Mouse (Mus musculus): ENCODE data around the gene Grk2. TPM values are rescaled to one million over a fixed set of nuclear protein-coding genes. Genes with fewer than 3 reads are reported as not detected.
A peak's percentile ranks its signal among the peaks of the same experiment; 100 is the strongest.
"Not testable (repeated sequence)": the region's sequence is repeated elsewhere in the genome, so short reads cannot be mapped to it uniquely, and the experiment has no call there.

Gene Grk2
- polyA plus RNA-seq, 1 experiment from 2014 or later = 15.9 TPM

DNA sequence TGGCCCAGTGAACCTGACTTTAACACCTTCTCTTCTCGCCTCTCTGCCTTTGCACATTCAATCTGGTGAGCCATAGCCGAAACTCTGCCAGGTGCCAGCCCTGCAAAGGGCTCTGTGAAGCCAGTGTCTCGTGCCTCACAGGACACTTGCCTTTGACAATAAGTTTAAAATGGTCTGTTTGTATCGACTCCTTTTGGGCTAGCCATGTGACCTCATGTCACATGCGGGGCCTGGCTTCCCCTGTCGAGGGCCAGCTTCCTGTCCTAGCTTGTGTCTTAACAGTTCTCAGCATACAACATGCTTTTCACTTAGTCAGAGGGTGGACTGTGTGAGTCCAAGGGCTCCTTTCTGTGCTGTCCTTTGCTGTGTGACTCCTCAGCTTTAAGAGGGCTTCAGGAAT lies 43.3 kb downstream of the Grk2 start:
- Histone ChIP-seq H3K4me3 (ENCODE audit: low read length) (no peak overlapping the region), H3K4me2 (replicated peaks; ENCODE audit: low read depth, low read length) (no peak overlapping the region), H3K36me3 (ENCODE audit: insufficient read depth, low read length) (no peaks in the 10 kb centered on the region; the same call in 1 of the 2 replicates), H3K27ac (ENCODE audit: low read length) (no peak overlapping the region), H3K27me3 (ENCODE audit: insufficient read depth, low read length) (no peaks in the 10 kb centered on the region), H3K9me3 (ENCODE audit: low read length) (no peaks in the 10 kb centered on the region), H3K9ac (replicated peaks; ENCODE audit: low read length) (no peak overlapping the region), H3K4me1 (ENCODE audit: insufficient read depth, low read length) (peaks cover 5% of the 10 kb centered on the region; the same call in 1 of the 2 replicates)
- ATAC-seq (ENCODE audit: low FRiP score, low TSS enrichment) = no peak
- WGBS = 70% methylated on average over 6 of the region's 6 CpGs

- H3K4me2 ChIP-seq (replicated peaks; ENCODE audit: low read depth, low read length) = no peak overlapping the region
- no peaks in the 10 kb centered on the region for H3K27me3 ChIP-seq (ENCODE audit: insufficient read depth, low read length)
- H3K9me3 ChIP-seq (ENCODE audit: low read length) = no peaks in the 10 kb centered on the region
- H3K27ac ChIP-seq (ENCODE audit: low read length) = no peak overlapping the region
- no peak overlapping the region for H3K9ac ChIP-seq (replicated peaks; ENCODE audit: low read length)
- no peak overlapping the region for H3K4me3 ChIP-seq (ENCODE audit: low read length)
- ATAC-seq (ENCODE audit: low FRiP score, low TSS enrichment) = no peak
- H3K36me3 ChIP-seq (ENCODE audit: insufficient read depth, low read length) = no peaks in the 10 kb centered on the region; the same call in 1 of the 2 replicates
- WGBS = 60% methylated on average over 8 of the region's 8 CpGs
- H3K4me1 ChIP-seq (ENCODE audit: insufficient read depth, low read length) = peaks cover 14% of the 10 kb centered on the region; the same call in 1 of the 2 replicates
These were observed 44.9 kb downstream of the Grk2 start for GRCm38 (mm10) chr19:4261038-4261698.

GRCm38 (mm10) chr19:4257897-4258252 lies 48.1 kb downstream of the Grk2 start:
- Histone ChIP-seq H3K9me3 (ENCODE audit: low read length) (no peaks in the 10 kb centered on the region), H3K27me3 (ENCODE audit: insufficient read depth, low read length) (no peaks in the 10 kb centered on the region), H3K4me2 (replicated peaks; ENCODE audit: low read depth, low read length) (peak overlapping the region; percentile 94), H3K27ac (ENCODE audit: low read length) (0 out of 2 replicates have a peak overlapping the region, but pooled peaks have one; percentile 27), H3K9ac (replicated peaks; ENCODE audit: low read length) (peak overlapping the region; percentile 74), H3K4me3 (ENCODE audit: low read length) (peak overlapping the region; percentile 76), H3K4me1 (ENCODE audit: insufficient read depth, low read length) (peaks cover 14% of the 10 kb centered on the region; the same call in 1 of the 2 replicates), H3K36me3 (ENCODE audit: insufficient read depth, low read length) (no peaks in the 10 kb centered on the region)
- peak; percentile 17; the same call in 1 of the 2 replicates for ATAC-seq (ENCODE audit: low FRiP score, low TSS enrichment)
- WGBS = 19% methylated on average over 12 of the region's 12 CpGs

GRCm38 (mm10) chr19:4257216-4257896 lies 48.7 kb downstream of the Grk2 start:
- Histone ChIP-seq H3K4me1 (ENCODE audit: insufficient read depth, low read length) (peaks cover 14% of the 10 kb centered on the region; the same call in 1 of the 2 replicates), H3K4me3 (ENCODE audit: low read length) (peak overlapping the region; percentile 76), H3K4me2 (replicated peaks; ENCODE audit: low read depth, low read length) (peak overlapping the region; percentile 94), H3K9me3 (ENCODE audit: low read length) (no peaks in the 10 kb centered on the region), H3K27ac (ENCODE audit: low read length) (0 out of 2 replicates have a peak overlapping the region, but pooled peaks have one; percentile 27), H3K9ac (replicated peaks; ENCODE audit: low read length) (peak overlapping the region; percentile 74), H3K36me3 (ENCODE audit: insufficient read depth, low read length) (no peaks in the 10 kb centered on the region), H3K27me3 (ENCODE audit: insufficient read depth, low read length) (no peaks in the 10 kb centered on the region)
- WGBS = under 1% methylated on average over 41 of the region's 41 CpGs
- ATAC-seq (ENCODE audit: low FRiP score, low TSS enrichment) = peak; percentile 95

GRCm38 (mm10) chr19:4255583-4256162 lies 50.3 kb downstream of the Grk2 start:
- Histone ChIP-seq H3K36me3 (ENCODE audit: insufficient read depth, low read length) (no peaks in the 10 kb centered on the region), H3K4me1 (ENCODE audit: insufficient read depth, low read length) (peaks cover 14% of the 10 kb centered on the region; the same call in 1 of the 2 replicates), H3K4me3 (ENCODE audit: low read length) (no peak overlapping the region), H3K9ac (replicated peaks; ENCODE audit: low read length) (no peak overlapping the region), H3K27ac (ENCODE audit: low read length) (no peak overlapping the region), H3K9me3 (ENCODE audit: low read length) (no peaks in the 10 kb centered on the region), H3K27me3 (ENCODE audit: insufficient read depth, low read length) (no peaks in the 10 kb centered on the region), H3K4me2 (replicated peaks; ENCODE audit: low read depth, low read length) (no peak overlapping the region)
- WGBS = 75% methylated on average over 11 of the region's 11 CpGs
- no peak for ATAC-seq (ENCODE audit: low FRiP score, low TSS enrichment)

GRCm38 (mm10) chr19:4254230-4254629 lies 51.8 kb downstream of the Grk2 start:
- H3K4me2 ChIP-seq (replicated peaks; ENCODE audit: low read depth, low read length) = no peak overlapping the region
- no peak overlapping the region for H3K9ac ChIP-seq (replicated peaks; ENCODE audit: low read length)
- H3K4me3 ChIP-seq (ENCODE audit: low read length) = no peak overlapping the region
- no peaks in the 10 kb centered on the region for H3K9me3 ChIP-seq (ENCODE audit: low read length)
- no peak for ATAC-seq (ENCODE audit: low FRiP score, low TSS enrichment)
- H3K27ac ChIP-seq (ENCODE audit: low read length) = no peak overlapping the region
- H3K36me3 ChIP-seq (ENCODE audit: insufficient read depth, low read length) = no peaks in the 10 kb centered on the region
- H3K27me3 ChIP-seq (ENCODE audit: insufficient read depth, low read length) = no peaks in the 10 kb centered on the region
- H3K4me1 ChIP-seq (ENCODE audit: insufficient read depth, low read length) = peaks cover 14% of the 10 kb centered on the region; the same call in 1 of the 2 replicates
- 86% methylated on average over 7 of the region's 7 CpGs for WGBS

- H3K36me3 ChIP-seq (ENCODE audit: insufficient read depth, low read length) = not testable (repeated sequence)
- WGBS = 58% methylated on average over 1 of the region's 1 CpGs
These were observed 57.3 kb downstream of the Grk2 start for GRCm38 (mm10) chr19:4248683-4249082.

DNA sequence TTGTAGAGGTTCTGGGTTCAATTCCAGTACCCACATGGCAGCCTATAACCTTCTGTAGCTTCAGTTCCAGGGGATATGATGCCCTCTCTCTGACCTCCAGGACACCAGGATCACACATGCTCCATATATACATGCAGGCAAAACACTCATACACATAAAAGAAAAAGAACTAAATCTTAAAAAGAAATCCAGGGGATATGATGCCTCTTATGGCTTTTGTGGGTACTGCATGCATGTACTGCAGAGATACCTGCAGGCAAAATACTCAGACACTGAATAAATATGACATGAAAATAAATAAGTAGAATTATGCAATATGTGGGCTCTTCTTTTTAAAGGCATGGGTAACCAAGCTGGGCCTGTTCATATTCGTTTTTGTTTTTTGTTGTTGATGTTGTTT lies 59.0 kb downstream of the Grk2 start:
- H3K4me2 ChIP-seq (replicated peaks; ENCODE audit: low read depth, low read length) = no peak overlapping the region
- no peak overlapping the region for H3K27ac ChIP-seq (ENCODE audit: low read length)
- ATAC-seq (ENCODE audit: low FRiP score, low TSS enrichment) = no peak
- no peaks in the 10 kb centered on the region for H3K27me3 ChIP-seq (ENCODE audit: insufficient read depth, low read length)
- H3K4me3 ChIP-seq (ENCODE audit: low read length) = no peak overlapping the region
- WGBS = 53% methylated on average over 1 of the region's 1 CpGs
- H3K9me3 ChIP-seq (ENCODE audit: low read length) = no peaks in the 10 kb centered on the region; the same call in 1 of the 2 replicates
- H3K9ac ChIP-seq (replicated peaks; ENCODE audit: low read length) = no peak overlapping the region
- no peaks in the 10 kb centered on the region for H3K36me3 ChIP-seq (ENCODE audit: insufficient read depth, low read length)
- no peaks in the 10 kb centered on the region for H3K4me1 ChIP-seq (ENCODE audit: insufficient read depth, low read length)

More at GRCm38 (mm10) chr19:4248683-4249082, 57.3 kb downstream of the Grk2 start:
- H3K4me2 ChIP-seq (replicated peaks; ENCODE audit: low read depth, low read length); H3K4me3 ChIP-seq (ENCODE audit: low read length); H3K27me3 ChIP-seq (ENCODE audit: insufficient read depth, low read length); H3K9me3 ChIP-seq (ENCODE audit: low read length); ATAC-seq (ENCODE audit: low FRiP score, low TSS enrichment); H3K4me1 ChIP-seq (ENCODE audit: insufficient read depth, low read length); H3K27ac ChIP-seq (ENCODE audit: low read length); H3K9ac ChIP-seq (replicated peaks; ENCODE audit: low read length): not testable (repeated sequence)

DNA sequence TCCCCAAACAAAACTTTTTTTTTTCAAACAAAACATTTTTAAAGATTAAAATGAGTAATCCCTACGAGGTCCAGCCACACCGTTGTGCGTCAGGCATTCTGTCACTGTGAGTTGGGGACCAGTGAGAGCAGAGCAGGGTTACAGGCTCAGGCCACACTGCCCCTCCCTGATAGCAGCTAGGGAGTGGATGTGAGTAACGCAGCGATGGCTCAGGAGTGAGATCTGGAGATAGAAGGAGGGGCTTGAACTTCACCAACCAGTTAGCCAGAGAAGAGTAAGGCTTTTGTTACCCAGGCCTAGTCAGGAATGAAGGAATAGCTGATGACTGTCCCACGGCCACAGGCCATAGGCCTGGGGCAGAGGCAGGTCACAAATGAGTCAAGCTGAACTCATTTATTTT lies 61.2 kb downstream of the Grk2 start:
- WGBS = 83% methylated on average over 6 of the region's 6 CpGs
- H3K9me3 ChIP-seq (ENCODE audit: low read length) = no peaks in the 10 kb centered on the region; the same call in 1 of the 2 replicates
- no peak overlapping the region for H3K4me3 ChIP-seq (ENCODE audit: low read length)
- no peak for ATAC-seq (ENCODE audit: low FRiP score, low TSS enrichment)
- no peaks in the 10 kb centered on the region for H3K36me3 ChIP-seq (ENCODE audit: insufficient read depth, low read length)
- H3K4me2 ChIP-seq (replicated peaks; ENCODE audit: low read depth, low read length) = no peak overlapping the region
- no peaks in the 10 kb centered on the region for H3K27me3 ChIP-seq (ENCODE audit: insufficient read depth, low read length)
- H3K4me1 ChIP-seq (ENCODE audit: insufficient read depth, low read length) = peaks cover 3% of the 10 kb centered on the region
- no peak overlapping the region for H3K27ac ChIP-seq (ENCODE audit: low read length)
- no peak overlapping the region for H3K9ac ChIP-seq (replicated peaks; ENCODE audit: low read length)

All from kidney, embryonic 16.5 days (tissue).